Mouse (Mus musculus) hindbrain, embryonic 15.5 days (tissue): ENCODE measurements around the gene Iqschfp. TPM values are rescaled to one million over a fixed set of nuclear protein-coding genes. Genes with fewer than 3 reads are reported as not detected.

Experiments
- ATAC-seq: fragments of 200-750 bp; cut with Nextera tagmentation; 2 replicates; pipeline ENCODE4 v1.8.0; 2017; ENCODE audit warnings: low read depth, moderate number of reproducible peaks, moderate TSS enrichment; ENCODE audit not compliant: low FRiP score
- H3K27ac ChIP-seq: fragments of 300-500 bp; sonication (generic); replicated peaks from 2 replicates; pipeline ENCODE4 v1.5.1; 2015; ENCODE audit warnings: mild to moderate bottlenecking, inconsistent platforms
- H3K27me3 ChIP-seq: fragments of 300-500 bp; sonication (generic); 2 replicates; pipeline ENCODE4 v1.6.1; 2015; ENCODE audit warnings: control low read depth, inconsistent platforms
- H3K36me3 ChIP-seq: fragments of 300-500 bp; sonication (generic); 2 replicates; pipeline ENCODE4 v1.6.1; 2015; ENCODE audit warnings: control low read depth, inconsistent platforms
- H3K4me1 ChIP-seq: fragments of 300-500 bp; sonication (generic); replicated peaks from 2 replicates; pipeline ENCODE4 v1.6.1; 2015; ENCODE audit warnings: control low read depth, inconsistent platforms
- H3K4me2 ChIP-seq: fragments of 300-500 bp; sonication (generic); 2 replicates; pipeline ENCODE4 v1.6.1; 2015; ENCODE audit warnings: moderate library complexity, mild to moderate bottlenecking, inconsistent platforms
- H3K4me3 ChIP-seq: fragments of 300-500 bp; sonication (generic); 2 replicates; pipeline ENCODE4 v1.5.1; 2015; ENCODE audit warnings: mild to moderate bottlenecking, inconsistent platforms
- H3K9ac ChIP-seq: fragments of 300-500 bp; sonication (generic); 2 replicates; pipeline ENCODE4 v1.6.1; 2015; ENCODE audit warnings: inconsistent platforms
- H3K9me3 ChIP-seq: fragments of 300-500 bp; sonication (generic); 2 replicates; pipeline ENCODE4 v1.6.1; 2016; ENCODE audit warnings: control low read depth, inconsistent platforms
- WGBS: fragments of 180-500 bp; shearing (Covaris S2); methylation state at CpG from one replicate; pipeline ENCODE4 v1.1.7; 2015; 5-methylcytosine and 5-hydroxymethylcytosine counted together
- polyA plus RNA-seq: library from polyadenylated mRNA; unstranded; fragments of >200 nt; fragmentation: Nextera tagmentation; extraction: Ambion mirVana; gene quantifications from 2 replicates; pipeline ENCODE4 v1.2.1, GENCODE M21; 2015

Iqschfp gene
- polyA plus RNA-seq, 1 experiment from 2014 or later: 7.3 TPM

- Histone ChIP-seq H3K9me3 (no peaks in the 10 kb centered on the region), H3K4me1 (peaks cover 31% of the 10 kb centered on the region), H3K27me3 (no peaks in the 10 kb centered on the region), H3K4me2 (no peak overlapping the region), H3K9ac (no peak overlapping the region), H3K27ac (no peak overlapping the region), H3K4me3 (no peak overlapping the region), H3K36me3 (no peaks in the 10 kb centered on the region)
- ATAC-seq: no peak
- 78% methylated on average over 4 of the region's 4 CpGs for WGBS
Observed at GRCm38 (mm10) chr3:68511744-68512143, 619.7 kb downstream of the Iqschfp start.

DNA sequence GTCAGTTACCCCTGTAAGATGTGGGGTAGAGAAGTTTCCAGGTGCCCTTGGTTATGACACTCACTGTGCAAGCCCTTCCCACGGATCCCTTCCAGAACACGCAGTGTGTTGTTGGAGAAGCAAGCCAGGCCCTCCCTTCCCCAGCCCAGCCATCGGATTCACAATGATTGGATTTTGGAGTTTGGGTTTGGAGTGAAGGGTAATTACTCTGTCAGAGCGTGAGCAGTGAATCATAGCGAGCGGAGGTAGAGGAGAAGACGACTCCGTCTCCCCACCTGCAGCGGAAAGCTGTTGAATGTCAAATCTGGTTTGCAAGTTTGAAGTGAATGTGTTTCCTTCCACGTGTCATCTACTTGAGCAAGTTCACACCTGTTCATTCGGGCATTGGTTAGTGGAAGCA is 620.3 kb downstream of the Iqschfp start:
- Histone ChIP-seq H3K4me2 (no peak overlapping the region), H3K27me3 (no peaks in the 10 kb centered on the region), H3K27ac (no peak overlapping the region), H3K9ac (no peak overlapping the region), H3K4me1 (peaks cover 32% of the 10 kb centered on the region), H3K4me3 (no peak overlapping the region), H3K9me3 (no peaks in the 10 kb centered on the region), H3K36me3 (no peaks in the 10 kb centered on the region)
- 77% methylated on average over 11 of the region's 11 CpGs for WGBS
- no peak for ATAC-seq

DNA sequence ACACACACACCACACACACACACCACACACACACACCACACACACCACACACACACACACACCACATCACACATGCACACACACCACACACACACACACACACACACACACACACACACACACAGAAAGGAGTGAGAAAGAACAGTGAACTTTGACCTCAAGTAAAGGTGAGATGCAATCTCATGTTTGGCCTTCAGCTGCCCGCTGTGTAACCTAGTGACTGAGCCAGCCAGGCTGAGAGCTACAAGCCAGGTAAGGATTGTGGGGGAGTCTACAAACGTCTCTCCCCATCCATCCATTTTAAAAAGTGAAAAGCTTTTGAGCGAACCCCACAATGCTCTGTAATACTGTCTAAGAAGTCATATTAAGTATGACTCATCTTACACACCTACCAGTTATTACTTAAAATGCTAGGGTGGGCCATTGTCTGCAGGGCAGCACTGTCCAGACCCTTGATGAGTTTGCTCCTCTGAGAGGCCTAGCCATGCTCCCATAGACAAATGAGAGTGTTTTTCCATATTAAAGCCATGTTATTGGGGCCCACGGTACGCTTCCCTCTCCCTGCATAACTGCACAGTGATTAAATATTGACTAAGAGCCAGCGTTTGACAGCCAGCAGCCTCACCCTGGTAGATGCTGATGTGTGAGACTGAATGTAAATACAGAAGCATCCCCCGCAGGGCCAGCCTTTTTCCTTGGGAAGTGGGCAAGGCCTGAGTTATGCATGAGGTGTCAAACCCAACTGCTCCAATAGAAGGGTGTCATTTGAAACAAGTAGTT is 621.5 kb downstream of the Iqschfp start:
- WGBS: 41% methylated on average over 7 of the region's 7 CpGs
- Histone ChIP-seq H3K36me3 (no peaks in the 10 kb centered on the region), H3K4me1 (peaks cover 30% of the 10 kb centered on the region), H3K27ac (no peak overlapping the region; the same call in 1 of the 2 replicates), H3K27me3 (no peaks in the 10 kb centered on the region), H3K9me3 (no peaks in the 10 kb centered on the region), H3K4me3 (no peak overlapping the region), H3K4me2 (no peak overlapping the region), H3K9ac (no peak overlapping the region)
- ATAC-seq: peak; percentile 58

GRCm38 (mm10) chr3:68514120-68514497 is 622.1 kb downstream of the Iqschfp start:
- Histone ChIP-seq H3K4me1 (peaks cover 24% of the 10 kb centered on the region), H3K9ac (no peak overlapping the region), H3K4me2 (no peak overlapping the region), H3K9me3 (no peaks in the 10 kb centered on the region), H3K4me3 (no peak overlapping the region), H3K36me3 (no peaks in the 10 kb centered on the region), H3K27ac (no peak overlapping the region), H3K27me3 (no peaks in the 10 kb centered on the region)
- ATAC-seq: no peak; the same call in 1 of the 2 replicates
- 32% methylated on average over 3 of the region's 3 CpGs for WGBS

DNA sequence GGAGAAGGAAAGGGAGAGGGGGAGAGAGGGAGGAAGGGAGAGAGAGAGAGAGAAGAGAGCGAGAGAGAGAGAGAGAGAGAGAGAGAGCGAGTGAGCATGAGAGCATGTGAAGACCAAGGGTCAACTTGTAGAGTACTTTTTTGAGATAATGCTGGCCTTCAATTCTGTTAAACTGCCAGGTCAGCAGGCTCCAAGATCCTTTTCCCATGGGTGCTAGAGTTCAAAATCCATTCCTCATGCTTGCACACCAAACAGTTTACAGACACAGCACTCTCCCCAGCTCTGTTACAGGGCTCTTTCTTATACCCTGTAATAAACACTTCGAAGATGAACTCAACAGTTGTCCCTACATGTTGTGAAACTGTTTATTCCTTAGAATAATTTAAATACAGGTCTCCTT is 622.7 kb downstream of the Iqschfp start:
- H3K4me3 ChIP-seq: no peak overlapping the region
- no peak overlapping the region for H3K27ac ChIP-seq
- H3K9ac ChIP-seq: no peak overlapping the region
- no peaks in the 10 kb centered on the region for H3K27me3 ChIP-seq
- ATAC-seq: no peak
- no peaks in the 10 kb centered on the region for H3K36me3 ChIP-seq
- WGBS: 63% methylated on average over 3 of the region's 3 CpGs
- H3K4me1 ChIP-seq: peaks cover 23% of the 10 kb centered on the region
- H3K4me2 ChIP-seq: no peak overlapping the region
- no peaks in the 10 kb centered on the region for H3K9me3 ChIP-seq

GRCm38 (mm10) chr3:68516393-68517081 is 624.5 kb downstream of the Iqschfp start:
- Histone ChIP-seq H3K27ac (no peak overlapping the region), H3K4me3 (no peak overlapping the region), H3K9ac (no peak overlapping the region), H3K9me3 (no peaks in the 10 kb centered on the region), H3K36me3 (no peaks in the 10 kb centered on the region), H3K4me1 (peaks cover 23% of the 10 kb centered on the region), H3K4me2 (no peak overlapping the region), H3K27me3 (no peaks in the 10 kb centered on the region)
- 69% methylated on average over 12 of the region's 12 CpGs for WGBS
- no peak for ATAC-seq

- Histone ChIP-seq H3K27me3 (no peaks in the 10 kb centered on the region), H3K36me3 (no peaks in the 10 kb centered on the region), H3K4me1 (peaks cover 19% of the 10 kb centered on the region), H3K4me2 (no peak overlapping the region), H3K9ac (no peak overlapping the region), H3K9me3 (no peaks in the 10 kb centered on the region), H3K4me3 (no peak overlapping the region), H3K27ac (no peak overlapping the region)
- WGBS: 50% methylated on average over 7 of the region's 7 CpGs
- ATAC-seq: no peak
Observed at GRCm38 (mm10) chr3:68517236-68517635, 625.2 kb downstream of the Iqschfp start.

DNA sequence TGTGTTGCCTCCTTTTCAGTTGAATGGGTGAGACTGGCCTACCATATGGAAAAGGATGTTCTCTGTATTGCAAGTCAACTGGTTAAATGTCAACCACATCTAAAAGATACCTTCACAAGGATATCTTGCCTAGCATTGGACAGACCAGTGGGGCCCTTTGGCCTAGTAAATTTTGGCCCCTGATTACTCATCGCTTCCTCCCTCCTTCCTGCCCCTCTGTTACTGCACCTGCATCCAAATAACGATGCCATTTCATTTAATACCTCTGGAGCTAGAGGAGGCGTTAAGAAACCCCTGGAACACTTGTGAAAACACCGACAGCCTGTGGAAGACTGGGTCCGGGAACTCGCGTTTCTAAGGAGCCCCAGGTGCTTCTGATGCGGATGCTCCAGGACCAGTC is 626.0 kb downstream of the Iqschfp start:
- 88% methylated on average over 8 of the region's 8 CpGs for WGBS
- Histone ChIP-seq H3K27ac (no peak overlapping the region), H3K4me1 (peaks cover 19% of the 10 kb centered on the region), H3K27me3 (no peaks in the 10 kb centered on the region), H3K9me3 (no peaks in the 10 kb centered on the region), H3K4me3 (no peak overlapping the region), H3K9ac (no peak overlapping the region), H3K4me2 (no peak overlapping the region), H3K36me3 (no peaks in the 10 kb centered on the region)
- ATAC-seq: no peak

DNA sequence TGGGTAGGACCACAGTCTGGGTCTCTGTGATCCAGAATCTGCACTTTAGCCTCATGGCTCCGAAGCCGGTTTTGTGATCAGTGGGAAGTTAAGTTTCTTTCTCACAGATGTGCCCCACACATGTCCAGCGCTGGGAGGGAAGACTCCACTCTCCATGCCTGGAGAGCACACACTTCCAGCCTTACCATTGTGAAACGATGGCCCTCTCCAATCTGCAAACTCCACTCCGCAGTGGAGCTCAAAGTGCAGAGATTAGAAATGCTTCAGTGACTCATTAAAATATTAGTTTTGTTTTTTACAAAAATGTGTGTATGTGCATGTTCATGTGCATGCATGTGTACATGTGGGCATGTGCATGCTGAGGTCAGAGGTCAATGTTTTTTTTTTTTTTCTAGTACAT is 626.6 kb downstream of the Iqschfp start:
- WGBS: 93% methylated on average over 5 of the region's 5 CpGs
- Histone ChIP-seq H3K27ac (no peak overlapping the region), H3K4me1 (peaks cover 16% of the 10 kb centered on the region), H3K27me3 (no peaks in the 10 kb centered on the region), H3K4me2 (no peak overlapping the region), H3K9me3 (no peaks in the 10 kb centered on the region), H3K9ac (no peak overlapping the region), H3K4me3 (no peak overlapping the region), H3K36me3 (no peaks in the 10 kb centered on the region)
- ATAC-seq: no peak

DNA sequence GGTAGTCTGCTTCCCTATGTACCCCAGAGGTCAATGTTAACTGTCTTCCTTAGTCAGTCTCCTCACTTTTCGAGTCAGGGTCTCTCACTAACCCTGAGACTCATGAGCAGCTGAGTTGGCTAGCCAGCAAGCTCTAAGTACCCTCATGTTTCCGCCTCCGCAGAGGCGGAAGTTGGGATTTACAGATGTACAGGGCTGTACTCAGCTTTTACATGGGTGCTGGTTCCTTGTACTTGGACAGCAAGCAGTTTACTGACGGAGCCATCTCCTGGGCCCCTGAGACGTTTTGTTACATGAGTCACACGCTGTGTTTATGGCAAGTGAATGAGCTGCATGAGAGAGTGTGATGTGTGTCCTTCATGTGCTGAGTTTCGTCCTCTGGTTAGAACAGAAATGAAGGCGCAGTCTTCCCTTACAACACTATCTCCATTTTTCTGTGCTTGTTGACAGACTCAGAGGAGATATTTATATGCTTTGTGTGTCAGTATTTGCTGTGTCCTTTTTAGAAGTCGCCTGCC is 633.4 kb downstream of the Iqschfp start:
- Histone ChIP-seq H3K9ac (no peak overlapping the region), H3K27ac (no peak overlapping the region), H3K4me1 (peaks cover 9% of the 10 kb centered on the region; the same call in 1 of the 2 replicates), H3K4me3 (no peak overlapping the region), H3K9me3 (no peaks in the 10 kb centered on the region), H3K27me3 (no peaks in the 10 kb centered on the region), H3K36me3 (no peaks in the 10 kb centered on the region), H3K4me2 (no peak overlapping the region)
- WGBS: 91% methylated on average over 10 of the region's 10 CpGs
- no peak for ATAC-seq

DNA sequence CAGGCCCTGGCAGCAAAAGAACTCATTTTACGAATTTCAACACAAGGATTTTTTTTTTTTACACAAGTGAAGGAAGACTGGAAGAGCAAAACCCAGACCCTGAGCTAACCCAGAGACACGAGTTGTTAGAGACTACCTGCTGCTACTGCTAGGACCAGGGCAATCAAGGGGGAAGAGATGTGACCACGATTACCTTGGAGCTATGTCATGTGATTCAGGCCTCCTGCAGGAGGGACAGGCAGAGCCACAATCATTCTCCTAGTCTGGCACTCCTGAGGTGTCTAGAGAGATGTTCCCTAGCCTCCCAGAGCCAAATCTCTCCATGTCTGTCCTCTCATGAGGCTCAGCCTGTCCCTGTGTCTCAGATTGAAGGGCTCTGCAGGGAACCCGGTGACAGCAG is 634.4 kb downstream of the Iqschfp start:
- Histone ChIP-seq H3K4me1 (peaks cover 9% of the 10 kb centered on the region; the same call in 1 of the 2 replicates), H3K36me3 (no peaks in the 10 kb centered on the region), H3K4me2 (no peak overlapping the region), H3K4me3 (no peak overlapping the region), H3K9ac (no peak overlapping the region), H3K9me3 (no peaks in the 10 kb centered on the region), H3K27ac (no peak overlapping the region), H3K27me3 (no peaks in the 10 kb centered on the region)
- no peak for ATAC-seq
- 60% methylated on average over 4 of the region's 4 CpGs for WGBS

GRCm38 (mm10) chr3:68527182-68527581 is 635.1 kb downstream of the Iqschfp start:
- Histone ChIP-seq H3K4me3 (no peak overlapping the region), H3K9me3 (no peaks in the 10 kb centered on the region), H3K4me2 (no peak overlapping the region), H3K9ac (no peak overlapping the region), H3K27ac (no peak overlapping the region), H3K36me3 (no peaks in the 10 kb centered on the region), H3K27me3 (no peaks in the 10 kb centered on the region), H3K4me1 (peaks cover 9% of the 10 kb centered on the region; the same call in 1 of the 2 replicates)
- no peak for ATAC-seq
- 36% methylated on average over 4 of the region's 4 CpGs for WGBS
